Mouse (Mus musculus) megakaryocyte-erythroid progenitor cell, adult 5-6 weeks (primary cell): ENCODE measurements around the gene E130208F15Rik. TPM values are rescaled to one million over a fixed set of nuclear protein-coding genes. Genes with fewer than 3 reads are reported as not detected.

Experiments
- ATAC-seq: replicated peaks from 2 replicates; pipeline ENCODE4 v1.8.0; 2016; ENCODE audit warnings: mild to moderate bottlenecking, inconsistent platforms; ENCODE audit not compliant: severe bottlenecking, poor library complexity, low FRiP score, low TSS enrichment
- total RNA-seq, 2 experiments: library from RNA; stranded (forward) in 1 of 2; stranded (reverse) in 1 of 2; fragments of 200-1000, 215-1000 nt in 1 of 2; fragments of >200 nt in 1 of 2; fragmentation: Nextera tagmentation in 1 of 2; gene quantifications; 2 replicates each; pipeline ENCODE4 v1.2.3; 2014 to 2017

Gene E130208F15Rik
- total RNA-seq, 2 experiments from 2014 or later, result not detected

DNA sequence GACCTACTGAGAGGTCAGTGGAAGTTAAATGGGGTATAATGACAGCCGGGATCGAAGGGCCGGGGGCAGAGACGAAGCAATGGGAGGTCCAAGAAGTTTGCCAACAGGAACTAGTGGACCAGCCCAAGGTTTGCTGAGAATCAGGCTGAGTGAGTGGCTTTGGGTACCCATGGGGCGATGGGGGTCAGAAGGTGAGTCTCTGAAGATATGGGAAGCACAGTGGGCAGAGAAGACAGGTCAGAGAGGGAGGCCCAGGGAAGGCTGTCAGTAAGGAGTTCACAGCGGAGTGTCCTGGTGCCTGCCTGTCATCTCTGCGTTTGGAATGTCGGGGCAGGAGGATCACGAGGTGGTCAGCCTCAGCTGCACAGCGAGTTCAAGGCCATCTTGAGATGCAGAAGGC is 6.8 kb downstream of the E130208F15Rik start:
- no peak for ATAC-seq

DNA sequence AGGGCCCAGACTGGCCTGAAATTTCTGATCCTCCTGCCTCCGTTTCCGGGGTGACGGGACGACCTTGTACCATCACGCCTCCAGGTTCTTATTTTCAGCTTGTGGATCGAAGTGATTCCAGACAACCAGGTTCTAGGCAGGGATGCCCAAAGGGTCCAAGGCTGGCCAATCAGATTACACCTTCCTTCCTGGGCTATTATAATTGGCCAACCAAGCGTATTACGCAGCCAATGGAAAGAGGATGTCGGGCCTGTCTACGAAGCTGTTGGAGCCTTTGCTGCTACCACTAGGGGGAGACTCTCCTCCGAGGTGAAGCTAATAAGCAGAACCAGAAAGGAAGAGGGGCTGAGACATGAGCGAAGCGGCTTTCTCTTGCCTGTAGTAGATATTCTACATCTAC is 10.3 kb downstream of the E130208F15Rik start:
- peak; percentile 76 for ATAC-seq

DNA sequence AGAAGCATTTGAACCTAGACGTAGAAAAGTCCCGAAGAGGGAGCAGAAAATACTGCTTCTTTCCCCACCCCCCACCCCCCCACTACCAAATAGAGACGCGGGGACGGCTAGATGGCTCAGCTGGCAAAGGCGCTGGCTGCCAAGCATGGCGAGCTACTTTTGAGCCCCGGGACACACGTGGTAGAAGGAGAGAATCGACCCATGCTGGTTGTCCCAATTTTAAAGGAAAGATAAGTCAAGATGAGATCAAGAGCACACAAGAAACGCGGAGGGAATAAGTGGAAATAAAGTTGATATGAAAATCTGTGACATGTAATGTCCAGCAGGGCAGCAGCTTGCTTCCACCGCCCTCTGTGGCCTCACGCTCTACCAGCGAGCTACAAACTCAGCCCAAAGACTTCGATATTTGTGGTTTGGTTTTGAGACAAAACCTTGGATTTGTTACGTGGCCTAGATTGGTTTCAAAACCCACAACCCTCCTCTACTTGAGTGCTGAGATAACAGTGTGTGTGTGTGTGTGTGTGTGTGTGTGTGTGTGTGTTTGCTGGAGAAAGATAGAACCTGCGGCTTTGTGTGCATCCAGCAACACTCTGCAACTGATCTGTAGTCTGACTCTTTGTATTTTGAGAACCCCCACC is 11.2 kb downstream of the E130208F15Rik start:
- peak; percentile 43 for ATAC-seq

DNA sequence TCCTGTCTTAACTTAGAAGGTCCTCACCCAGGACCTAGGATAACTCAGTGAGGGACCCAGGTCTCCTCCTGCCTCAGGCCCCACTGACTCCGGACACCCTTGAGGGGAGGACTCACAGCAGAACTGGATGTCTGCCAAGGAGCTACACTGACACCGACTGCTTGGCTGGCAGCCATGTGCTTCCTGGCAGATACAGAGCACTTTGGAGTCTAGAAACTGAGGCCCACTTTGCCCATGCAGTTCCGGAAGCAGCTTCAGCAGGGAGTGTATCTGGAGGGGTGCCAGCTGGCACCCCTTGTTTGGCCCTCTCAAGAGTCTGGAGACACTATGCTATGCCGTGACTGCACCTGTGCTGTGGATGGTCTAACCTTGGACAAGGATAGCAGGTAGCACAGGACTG is 11.9 kb downstream of the E130208F15Rik start:
- peak; percentile 49 for ATAC-seq

DNA sequence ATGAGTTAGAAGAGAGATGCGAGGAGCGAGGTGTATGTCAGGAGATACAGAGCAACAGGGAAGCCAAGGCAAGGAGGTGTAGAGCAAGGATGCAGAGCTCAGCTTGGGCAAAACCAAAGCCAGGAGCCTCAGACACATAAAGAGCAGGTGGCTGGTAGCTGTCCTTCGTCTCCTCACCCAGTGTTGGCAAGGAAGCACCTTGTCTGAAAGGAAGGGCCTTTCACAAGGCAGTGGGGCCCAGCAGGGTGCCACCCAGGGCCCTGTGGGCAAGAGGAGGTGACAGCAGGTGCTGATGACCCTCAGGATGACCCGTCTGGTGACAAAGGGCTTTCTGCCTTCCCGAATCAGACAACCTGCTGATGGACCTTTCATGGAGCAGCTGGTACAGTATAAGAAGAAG is 13.0 kb downstream of the E130208F15Rik start:
- ATAC-seq, result no peak

DNA sequence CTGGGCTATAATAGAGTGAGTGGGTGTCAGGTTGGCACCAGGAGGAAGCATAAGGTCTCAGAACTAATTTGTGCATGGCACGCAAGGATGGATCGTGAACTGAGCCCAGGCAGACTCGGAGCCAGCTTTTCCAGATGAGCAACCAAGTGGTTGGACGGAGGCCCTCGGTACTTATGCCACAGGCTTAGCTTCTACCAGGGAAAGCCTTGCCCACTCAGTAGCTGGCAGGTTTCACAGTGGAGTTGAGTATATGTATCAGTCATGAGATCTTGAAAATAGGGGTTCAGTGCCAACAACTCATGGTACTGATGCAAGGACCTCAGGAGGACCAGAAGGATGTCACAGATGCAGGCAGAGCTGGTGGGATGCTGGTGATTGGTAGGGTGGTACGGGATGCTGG is 14.1 kb downstream of the E130208F15Rik start:
- no peak for ATAC-seq

DNA sequence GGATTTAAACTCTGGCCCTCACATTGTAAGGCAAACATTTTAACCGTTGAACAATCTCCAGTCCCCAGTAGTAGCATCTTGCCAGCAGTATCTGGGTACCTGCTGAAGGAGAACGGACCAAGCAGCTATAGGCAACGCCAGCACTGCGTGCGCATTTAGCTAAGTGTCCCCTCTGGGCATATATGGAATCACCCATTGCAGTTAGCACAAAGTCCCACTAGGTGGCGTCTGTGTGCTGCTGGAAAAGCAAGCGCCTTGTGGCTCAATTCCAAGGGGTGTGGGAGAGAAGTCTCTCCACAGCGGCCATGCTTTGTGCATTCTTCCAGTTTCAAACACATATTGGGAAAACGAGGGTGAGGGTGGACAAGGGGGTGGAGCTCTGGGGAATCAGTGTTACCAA is 14.8 kb downstream of the E130208F15Rik start:
- ATAC-seq, result peak; percentile 62

DNA sequence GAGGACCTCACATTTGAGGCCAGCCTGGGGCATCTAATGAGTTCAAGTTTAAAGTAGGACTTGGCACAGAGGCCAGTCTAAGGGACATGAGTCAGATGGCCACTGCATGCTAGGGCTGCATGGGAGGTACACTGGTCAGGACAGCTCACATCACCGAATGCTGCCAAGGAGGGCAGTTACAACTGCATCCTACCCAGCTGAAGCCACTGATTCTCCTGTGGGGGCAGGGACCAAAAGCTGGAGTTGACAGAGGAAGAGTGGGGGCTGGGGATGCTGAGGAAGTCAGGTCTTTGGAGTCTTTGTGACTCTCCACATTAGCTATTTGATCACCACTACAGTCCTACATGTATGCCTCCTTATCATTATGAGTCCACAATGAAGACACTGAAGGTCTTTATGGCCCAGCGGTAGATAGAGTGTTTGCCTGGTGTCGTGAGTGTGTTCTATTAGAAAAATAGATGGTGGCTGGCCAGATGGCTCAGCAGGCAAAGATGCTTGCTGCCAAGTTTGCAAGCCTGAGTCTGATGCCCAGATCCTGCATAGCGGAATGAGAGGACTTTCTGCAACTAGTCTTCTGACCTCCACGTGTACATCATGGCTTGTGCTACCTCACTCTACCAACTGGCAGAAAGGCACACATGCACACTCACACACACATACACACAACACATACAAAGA is 18.0 kb downstream of the E130208F15Rik start:
- ATAC-seq, result no peak

DNA sequence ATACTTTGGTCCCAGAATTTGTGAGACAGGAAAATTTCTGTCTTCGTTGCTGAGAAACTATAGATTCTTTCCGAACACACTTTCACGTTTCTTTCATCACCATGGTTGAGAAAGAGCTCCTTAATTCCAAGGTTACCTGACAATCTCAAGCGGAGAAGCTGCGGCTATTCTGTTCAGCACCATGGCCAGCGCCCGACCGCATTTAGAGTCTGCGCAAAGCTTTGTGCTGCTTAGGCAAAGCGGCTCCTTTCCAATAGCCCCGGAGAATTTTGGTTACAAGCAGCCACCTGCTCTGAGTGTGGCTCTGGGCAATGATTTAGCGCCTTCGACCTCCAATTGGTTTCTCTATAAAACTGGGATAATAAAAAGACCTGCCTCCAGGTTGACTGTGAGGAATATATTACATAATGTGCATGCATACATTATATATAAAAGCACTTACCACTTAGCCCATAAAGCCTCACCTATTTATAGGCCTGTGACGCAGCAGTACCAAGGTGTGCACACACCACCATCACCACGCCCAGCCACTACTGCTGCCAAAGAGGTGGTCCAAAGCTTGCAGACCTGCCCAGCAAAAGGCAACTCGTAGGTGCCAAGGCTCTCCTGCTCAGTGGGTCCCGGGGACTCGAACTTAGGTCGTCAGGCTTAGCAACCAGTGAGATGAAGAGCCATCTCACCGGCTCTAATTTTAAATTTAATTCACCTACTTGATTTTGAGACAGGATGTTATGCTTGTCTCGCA is 25.3 kb downstream of the E130208F15Rik start:
- peak; percentile 67 for ATAC-seq

DNA sequence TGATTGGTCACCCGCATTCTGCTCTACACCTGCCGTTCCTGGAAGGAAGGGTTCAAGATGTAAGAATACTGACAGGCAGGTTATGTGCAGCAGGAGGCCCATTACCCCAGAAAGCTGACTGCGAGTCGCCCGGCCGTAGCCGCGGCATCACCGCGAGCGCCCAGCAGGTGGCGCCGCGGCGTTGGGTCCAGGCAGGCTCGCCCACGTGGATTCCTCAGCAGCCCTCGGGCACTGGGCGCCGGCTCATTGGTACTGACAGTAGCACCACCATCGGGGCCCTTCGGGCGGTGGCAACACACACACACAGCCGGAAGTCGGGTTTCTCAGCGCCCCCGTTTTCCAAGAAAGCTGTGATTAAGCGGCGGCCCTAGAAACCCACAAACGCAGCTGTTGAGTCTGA is 26.3 kb downstream of the E130208F15Rik start:
- peak; percentile 72; the same call in 1 of the 2 replicates for ATAC-seq

DNA sequence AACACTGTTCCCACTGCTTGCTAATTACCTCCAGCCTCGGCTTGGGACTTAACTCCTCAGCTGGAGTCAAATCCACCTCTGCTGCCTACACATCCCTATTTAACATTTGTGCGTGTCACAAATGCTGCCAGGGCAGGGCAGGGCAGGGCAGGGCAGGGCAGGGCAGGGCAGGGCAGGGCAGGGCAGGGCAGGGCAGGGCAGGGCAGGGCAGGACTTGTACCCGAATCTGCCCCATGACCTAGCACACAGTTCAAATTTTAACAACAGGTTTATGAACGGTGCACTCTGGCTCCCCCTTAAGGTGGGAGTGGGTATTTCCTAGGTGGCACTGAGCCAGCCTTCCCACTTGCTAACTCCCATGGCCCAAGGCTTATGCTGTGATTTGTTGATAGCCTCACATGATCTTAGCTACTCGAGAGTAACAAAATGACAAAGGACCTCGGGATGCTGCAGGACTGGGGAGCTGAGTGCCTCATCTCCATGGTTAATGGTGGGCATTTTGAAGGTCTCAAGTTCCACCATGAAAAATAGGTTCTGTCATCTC is 31.8 kb downstream of the E130208F15Rik start:
- 0 out of 2 replicates have a peak, but pooled peaks have one; percentile 38 for ATAC-seq

DNA sequence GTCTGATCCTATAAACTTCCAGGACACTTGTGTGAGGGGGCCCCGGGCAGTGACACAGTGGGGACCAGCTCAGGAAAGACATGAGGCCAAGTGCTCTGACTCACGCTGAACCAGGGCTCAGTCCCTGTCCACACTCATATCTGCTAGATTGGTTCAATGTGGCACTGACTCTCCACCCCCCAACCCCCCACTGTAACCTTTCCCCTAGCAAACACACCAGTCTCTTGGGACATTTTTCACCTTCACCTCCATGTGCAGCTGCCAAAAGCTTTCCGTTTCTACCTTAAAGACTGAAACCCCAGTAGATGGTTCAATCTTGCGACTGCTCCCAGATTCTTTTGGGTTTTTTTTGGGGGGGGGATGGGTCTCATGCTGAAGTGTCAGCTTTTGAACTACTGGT is 32.5 kb downstream of the E130208F15Rik start:
- no peak for ATAC-seq

DNA sequence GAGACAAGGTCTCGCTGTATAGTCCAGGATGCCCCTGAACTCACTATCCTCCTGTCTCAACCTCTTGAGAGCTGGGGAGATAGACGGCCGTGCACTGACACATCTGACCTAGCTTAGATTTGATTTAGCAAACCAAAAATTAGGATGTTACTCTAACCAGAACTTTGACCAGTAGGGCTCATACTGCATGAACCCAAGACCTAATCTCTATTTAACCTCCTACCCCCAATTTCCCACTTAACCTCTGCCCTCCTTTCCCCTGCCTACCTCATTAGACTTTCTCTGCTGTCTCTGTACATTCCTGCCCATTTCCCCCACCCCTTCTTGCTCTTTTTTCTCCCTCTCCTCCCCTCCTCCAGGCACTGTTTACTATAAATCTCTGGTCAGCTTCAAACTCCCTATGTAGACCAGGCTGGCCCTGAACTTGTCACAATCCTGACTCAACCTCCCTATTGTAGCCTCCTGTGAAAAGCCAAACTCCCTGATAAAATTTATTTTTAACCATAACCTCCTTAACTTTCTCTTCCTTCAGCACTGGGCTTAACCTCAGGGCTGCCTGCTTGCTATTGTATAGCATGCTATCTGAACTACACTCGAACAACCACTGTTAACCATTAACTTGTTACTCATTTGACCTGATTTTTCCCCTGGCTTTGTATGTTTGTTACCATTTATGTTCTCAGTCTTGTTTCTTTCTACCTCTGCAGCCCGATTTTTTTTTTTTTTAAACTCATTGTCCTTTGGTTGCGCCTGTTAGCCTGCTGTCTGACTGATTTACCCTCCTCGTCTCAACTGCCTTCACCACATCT is 37.0 kb downstream of the E130208F15Rik start:
- no peak for ATAC-seq

DNA sequence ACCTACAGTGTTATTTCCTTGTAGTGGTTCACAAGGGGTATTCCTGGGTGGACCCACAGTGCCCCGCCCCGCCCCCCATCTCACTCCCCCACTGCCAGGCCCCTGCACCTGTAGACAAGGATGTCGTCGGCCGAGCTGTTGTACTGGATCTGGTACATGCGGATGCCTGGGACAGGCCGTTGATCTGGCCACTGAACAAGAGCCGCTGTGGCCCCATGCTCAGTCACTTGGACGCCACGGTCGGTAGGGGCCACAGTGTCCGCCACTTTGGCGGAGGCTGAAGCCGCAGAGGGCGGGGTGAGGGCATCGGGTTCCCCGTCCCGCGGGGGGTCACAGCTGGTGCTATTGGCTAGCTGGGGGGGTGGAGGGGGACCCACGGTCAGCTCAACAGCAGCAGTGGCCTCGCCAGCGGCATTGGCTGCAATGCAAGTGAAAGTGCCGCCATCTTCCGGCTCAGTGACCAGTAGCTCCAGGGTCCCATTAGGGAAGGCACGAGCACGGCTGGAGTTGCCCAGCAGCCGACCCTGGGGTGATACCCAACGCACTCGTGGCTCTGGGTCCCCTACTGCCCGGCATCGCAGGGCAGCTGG is 37.8 kb downstream of the E130208F15Rik start:
- no peak for ATAC-seq

DNA sequence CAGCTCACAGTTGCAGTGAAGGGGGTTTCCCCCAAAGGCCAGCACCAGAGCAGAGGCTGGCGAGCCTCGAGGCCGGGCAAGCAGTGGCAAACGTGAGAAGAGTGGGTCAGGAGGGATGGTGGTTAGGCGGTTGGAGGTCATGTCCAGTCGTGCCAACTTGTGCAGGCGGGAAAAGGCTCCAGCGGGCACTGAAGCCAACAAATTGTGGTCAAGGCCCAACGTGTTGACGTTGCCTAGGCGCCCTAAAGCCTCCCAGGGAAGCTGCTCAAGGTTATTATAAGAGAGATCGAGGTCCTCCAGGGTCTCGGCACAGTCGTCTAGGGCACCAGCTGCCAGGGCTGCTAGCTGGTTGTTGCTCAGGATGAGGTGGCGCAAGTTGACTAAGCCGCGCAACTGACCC is 38.5 kb downstream of the E130208F15Rik start:
- ATAC-seq, result no peak

DNA sequence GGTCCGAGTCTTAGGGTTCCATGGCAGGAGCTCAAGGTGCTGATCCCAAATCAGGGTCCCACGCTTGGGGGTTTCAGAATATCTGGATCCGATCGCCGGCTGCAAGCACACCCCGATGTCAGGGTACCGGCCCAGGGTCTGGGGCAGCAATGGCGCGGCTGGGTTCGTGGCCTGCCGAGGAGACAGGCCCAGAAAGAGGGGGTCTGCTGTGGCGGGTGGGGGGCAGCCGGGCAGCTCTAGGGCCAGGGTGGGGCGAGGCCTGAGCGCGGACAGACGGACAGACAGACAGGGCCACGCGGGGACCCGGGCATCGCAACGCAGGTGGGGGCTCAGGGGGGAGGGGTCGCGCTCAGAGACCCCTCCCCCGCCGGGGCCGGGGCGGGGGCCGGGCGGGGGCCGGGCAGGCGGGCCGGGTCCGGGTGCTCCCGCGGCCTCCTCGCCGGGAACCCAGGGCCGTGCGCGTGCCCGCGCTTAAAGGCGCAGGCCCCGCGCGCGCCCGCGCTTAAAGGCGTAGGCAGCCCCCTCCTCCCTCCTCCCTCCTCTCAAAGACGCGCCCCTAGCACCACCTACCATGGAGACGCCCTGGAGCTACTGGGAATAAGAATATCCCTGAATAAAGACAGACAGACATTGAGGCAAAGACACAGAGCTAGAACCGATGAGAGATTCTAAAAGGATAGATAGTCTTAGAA is 41.3 kb downstream of the E130208F15Rik start, which contains the start of gene Lrfn3:
Lrfn3 (minus strand) TSS at position 121 of the 692 bp plus-strand sequence.
- no peak for ATAC-seq

DNA sequence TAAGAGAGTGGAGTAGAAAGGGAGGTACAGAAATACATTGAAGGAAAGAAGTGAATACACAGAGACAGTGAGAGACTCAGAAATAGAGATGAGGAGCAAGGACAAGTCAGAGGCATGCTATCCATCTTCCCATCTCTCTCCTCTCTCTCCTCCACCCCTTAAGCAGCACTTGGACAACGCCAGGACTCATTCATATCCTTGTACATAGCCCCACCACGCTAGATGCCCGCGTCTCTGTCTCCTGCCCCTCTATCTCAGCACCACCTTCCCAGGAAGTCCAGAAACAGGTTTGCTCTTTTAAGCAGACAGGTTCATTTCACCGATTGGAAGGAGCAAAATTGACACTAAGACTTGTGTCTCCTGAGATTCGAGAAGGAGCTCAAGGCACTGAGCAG is 41.8 kb downstream of the E130208F15Rik start:
- ATAC-seq, result no peak

DNA sequence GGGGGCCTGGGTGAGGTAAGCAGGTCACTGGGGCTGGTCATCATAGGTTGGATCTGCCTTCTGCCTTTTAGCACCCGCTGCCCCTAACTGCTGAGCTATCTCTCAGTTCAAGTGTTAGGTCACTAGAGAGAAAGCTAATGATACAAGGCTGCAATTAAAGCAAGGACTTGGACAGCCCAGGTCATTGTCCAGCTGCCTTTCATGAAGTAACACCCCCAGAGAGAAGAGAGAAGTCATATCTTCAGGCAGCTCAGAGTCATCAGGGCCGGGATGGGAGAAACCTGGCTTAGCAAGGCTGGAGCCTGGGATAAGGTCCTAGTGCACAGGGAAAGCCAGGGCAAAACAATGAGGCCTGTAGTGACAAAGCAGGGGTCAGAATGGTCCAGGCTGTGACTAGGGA is 45.9 kb downstream of the E130208F15Rik start:
- no peak for ATAC-seq
